Mouse (Mus musculus) E14TG2a.4 (cell line): ENCODE results near the gene Chrna1.

Experiments used
- CTCF ChIP-seq: conservative IDR thresholded peaks from 2 replicates; pipeline ENCODE4 v1.5.1; 2014; ENCODE audit warnings: low read length
- NANOG ChIP-seq: IDR thresholded peaks from 2 replicates; pipeline ENCODE4 v1.6.1; 2014; ENCODE audit warnings: borderline replicate concordance, low read length, mixed read lengths
- POU5F1 ChIP-seq: IDR thresholded peaks from 2 replicates; pipeline ENCODE4 v1.6.1; 2014; ENCODE audit warnings: low read length, borderline replicate concordance

- TF ChIP-seq CTCF = no peak
- no peak for TF ChIP-seq POU5F1
- TF ChIP-seq NANOG = no peak
Measured at GRCm38 (mm10) chr2:73554389-73554788, 25.7 kb downstream of the Chrna1 start.
